Mouse (Mus musculus) gastrocnemius, postnatal 10 days (tissue): ENCODE results near the gene Soat2. TPM values are rescaled to one million over a fixed set of nuclear protein-coding genes. Genes with fewer than 3 reads are reported as not detected.
"Not testable (repeated sequence)": the region's sequence is repeated elsewhere in the genome, so short reads cannot be mapped to it uniquely, and the experiment has no call there.

Source experiments
- DNase-seq: peaks from one replicate; pipeline ENCODE4 v3.0.0; 2021; ENCODE audit warnings: mixed read lengths
- total RNA-seq, 2 experiments: library from RNA; stranded (reverse); gene quantifications; 2 replicates each; pipeline ENCODE4 v1.2.3; 2021

Gene Soat2
- total RNA-seq, 2 experiments from 2014 or later = 0.14 to 0.27 TPM

- DNase-seq = peak; percentile 52
These were observed 3.4 kb upstream of the Soat2 start for GRCm38 (mm10) chr15:102146882-102147281.

GRCm38 (mm10) chr15:102147674-102148402 lies 2.5 kb upstream of the Soat2 start:
- no peak for DNase-seq

DNA sequence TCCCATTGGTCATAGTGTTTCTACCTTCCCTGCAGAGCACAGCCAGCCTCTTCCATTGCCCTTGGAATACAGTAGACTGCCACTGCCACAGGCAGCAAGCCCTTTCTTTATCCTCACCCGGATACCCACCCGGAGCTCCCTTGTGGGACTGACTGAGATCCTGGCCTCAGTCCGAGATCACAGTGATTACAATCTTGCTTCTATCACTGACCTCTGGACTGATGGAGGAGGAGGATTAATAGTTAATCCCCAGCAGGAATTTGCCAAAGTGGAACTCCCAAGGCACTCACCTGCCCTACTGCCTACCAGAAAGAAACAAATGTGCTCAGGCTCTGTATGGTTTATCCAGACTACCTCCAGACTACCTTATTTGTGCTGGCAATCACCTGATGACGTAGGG lies 765 bp upstream of the Soat2 start:
- DNase-seq = no peak

- DNase-seq = no peak
These were observed 2.3 kb downstream of the Soat2 start for GRCm38 (mm10) chr15:102152646-102153045.

DNA sequence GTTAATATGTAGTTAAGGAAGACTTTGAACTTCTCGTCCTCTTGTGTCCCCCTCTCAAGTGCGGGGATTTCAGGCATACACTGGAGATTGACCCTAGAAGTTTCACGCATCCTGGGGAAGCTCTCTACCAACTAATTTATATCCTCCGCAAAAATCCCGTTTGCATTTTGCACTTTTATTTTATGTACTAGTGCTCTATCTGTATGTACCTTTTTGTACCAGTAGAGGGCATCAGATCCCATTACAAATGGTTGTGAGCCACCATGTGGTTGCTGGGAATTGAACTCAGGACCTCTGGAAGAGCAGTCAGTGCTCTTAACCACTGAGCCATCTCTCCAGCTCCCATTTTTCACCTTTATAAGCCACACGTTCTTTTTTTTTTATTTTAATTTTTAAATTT lies 4.7 kb downstream of the Soat2 start:
- DNase-seq = not testable (repeated sequence)

GRCm38 (mm10) chr15:102156836-102157235 lies 6.5 kb downstream of the Soat2 start:
- no peak for DNase-seq

GRCm38 (mm10) chr15:102160415-102161060 lies 10.2 kb downstream of the Soat2 start:
- DNase-seq = no peak

GRCm38 (mm10) chr15:102163900-102164693 lies 13.8 kb downstream of the Soat2 start:
- no peak for DNase-seq

- no peak for DNase-seq
These were observed 15.3 kb downstream of the Soat2 start for GRCm38 (mm10) chr15:102165468-102166100.

GRCm38 (mm10) chr15:102167620-102168021 lies 17.3 kb downstream of the Soat2 start:
- no peak for DNase-seq

DNA sequence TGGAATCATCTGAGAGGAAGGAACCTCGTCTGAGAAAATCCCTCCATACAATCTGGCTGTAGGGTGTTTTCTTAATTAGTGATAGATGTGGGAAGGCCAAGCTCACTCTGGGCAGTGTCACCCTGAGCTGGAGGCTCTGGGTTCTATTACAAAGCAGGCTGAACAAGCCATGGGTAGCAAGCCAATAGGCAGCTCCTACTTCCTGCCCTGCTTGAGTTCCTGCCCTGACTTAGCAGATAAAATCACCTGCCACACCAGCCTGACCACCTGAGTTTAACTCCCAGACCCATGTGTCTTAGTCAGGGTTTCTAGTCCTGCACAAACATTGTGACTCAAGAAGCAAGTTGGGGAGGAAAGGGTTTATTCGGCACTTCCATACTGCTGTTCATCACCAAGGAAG lies 18.7 kb downstream of the Soat2 start:
- no peak for DNase-seq

DNA sequence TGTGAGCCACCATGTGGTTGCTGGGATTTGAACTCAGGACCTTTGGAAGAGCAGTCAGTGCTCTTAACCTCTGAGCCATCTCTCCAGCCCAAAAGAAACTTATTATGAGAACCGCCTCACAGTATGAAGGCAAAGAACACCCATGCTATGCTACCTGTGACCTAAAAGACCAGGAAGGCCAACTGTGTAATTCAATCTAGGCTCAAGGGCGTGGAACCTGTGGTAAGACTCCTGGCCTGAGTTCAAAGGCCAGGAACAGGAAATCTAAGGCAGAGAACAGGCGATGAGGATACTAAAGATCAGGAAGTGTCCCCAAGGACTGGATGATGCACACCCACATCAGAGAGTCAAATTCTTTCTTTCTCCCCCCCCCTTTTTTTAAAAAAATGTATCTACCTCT lies 23.3 kb downstream of the Soat2 start:
- no peak for DNase-seq

DNA sequence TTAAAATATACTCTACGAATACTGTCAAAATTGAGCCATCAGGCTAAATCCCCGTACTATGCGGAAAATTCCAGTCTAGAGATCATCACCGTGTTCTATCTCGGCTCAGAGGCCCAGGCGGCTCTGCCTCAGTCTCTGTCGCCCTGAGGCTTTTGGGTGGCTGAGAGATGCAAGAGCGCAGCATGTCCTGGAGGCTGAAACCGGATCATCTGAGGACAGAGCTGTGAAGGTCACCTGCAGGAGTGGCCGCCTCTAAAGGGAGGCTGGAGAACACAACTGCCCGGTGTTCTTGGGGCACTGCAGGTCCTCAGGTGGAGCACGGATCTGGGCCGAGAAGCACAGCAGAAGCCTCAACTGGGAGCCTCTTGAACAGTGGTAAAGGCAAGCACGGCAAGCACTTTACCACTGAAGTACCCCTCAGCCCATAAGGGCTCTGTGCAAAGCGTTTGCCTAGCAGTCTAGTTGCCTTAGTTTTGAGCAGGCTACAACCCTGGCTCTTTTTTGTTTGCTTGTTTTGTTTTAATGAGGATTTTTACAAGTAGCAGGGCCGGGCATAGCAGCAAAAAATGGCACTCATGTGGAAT lies 25.5 kb downstream of the Soat2 start:
- no peak for DNase-seq

DNA sequence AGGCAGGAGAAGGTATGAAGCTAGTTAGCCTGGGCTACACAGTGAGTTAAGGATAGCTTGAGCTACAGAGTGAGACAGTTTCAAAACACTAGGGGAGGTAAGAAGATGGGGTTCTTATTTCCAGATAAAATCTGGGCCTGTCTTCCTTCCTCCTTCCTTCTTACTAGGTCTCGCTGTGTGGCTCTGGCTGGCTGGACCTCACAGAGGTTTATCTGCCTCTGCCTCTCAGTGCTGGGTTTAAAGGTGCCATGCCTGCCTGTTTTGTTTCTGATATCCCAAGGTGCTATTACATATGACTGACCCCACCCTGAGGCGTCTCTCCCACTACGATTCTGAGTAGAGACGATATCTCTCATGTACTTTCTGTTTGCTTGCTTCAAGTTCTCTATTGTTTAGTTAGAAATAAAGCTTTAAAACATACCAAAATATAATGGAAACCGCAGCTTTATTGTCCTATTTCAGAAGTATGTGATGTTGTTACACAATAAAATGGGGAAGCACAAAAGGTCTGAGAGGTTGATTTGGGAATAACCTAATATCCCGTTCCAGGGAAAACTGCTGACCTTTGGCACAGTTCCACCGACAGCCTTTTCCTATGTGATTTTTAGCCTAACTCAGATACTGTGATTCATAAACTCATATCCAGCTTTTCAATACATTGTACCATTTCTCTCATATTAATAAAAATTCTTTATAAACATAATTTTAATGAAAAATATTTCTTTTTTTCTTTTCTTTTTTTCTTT lies 26.4 kb downstream of the Soat2 start:
- DNase-seq = no peak

DNA sequence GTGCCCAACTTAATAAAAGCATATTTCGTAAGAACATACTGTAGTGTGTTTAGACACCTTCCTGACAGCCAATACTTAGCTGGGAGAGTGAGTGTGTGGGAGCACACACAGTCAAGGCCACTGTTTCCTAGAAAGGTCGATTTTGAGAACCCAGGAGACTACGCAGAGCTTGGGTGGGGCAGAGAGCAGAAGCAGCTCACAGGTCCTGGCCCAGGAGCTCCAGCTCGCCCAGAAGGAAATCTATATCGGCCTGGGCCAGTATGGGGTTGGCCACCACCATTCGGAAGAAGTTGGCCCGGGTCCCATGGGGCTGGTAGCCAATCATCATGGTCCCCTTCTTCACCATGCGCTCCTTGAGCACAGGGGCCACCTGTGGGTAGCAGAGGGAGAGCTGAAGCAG lies 27.1 kb downstream of the Soat2 start:
- DNase-seq = no peak

GRCm38 (mm10) chr15:102178279-102178678 lies 28.0 kb downstream of the Soat2 start:
- DNase-seq = peak; percentile 80

DNA sequence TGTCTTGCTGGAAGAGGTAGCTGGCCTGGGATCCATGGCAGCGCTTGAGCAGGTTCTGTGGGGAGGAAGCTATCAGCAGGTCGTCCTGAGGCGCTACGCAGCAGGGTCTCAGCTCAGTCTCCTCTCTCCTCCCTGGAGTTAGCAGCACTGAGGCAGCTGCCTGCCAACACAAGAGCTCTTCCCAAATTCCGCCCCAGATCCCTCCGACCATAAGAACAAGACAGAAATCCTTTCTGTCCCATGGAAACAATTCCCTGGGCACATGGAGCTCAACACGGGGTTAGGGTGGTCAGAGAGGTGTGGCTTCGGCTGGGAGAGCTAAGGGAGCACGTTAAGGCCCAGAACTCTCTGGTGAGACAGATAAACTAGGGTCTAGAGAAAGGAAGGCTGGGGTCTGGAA lies 28.8 kb downstream of the Soat2 start:
- no peak for DNase-seq

DNA sequence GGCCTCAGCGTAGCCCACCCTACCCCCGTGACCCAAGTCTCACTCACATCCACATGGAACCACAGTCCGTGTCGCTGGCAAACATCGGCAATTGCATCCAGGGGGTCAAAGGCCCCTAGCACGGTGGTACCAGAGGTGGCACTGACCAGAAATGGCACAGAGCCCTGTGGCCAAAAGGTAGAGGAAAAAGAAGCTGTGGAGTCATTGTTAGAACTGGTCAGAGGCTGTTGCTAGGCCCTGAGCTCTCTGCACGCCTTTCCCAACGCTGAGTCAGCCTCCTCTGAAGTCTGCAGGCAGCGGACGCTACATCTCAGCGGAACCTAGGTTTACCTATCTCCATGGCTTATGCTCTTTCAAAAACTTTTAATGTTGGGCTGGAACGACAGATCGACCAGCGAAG lies 29.6 kb downstream of the Soat2 start:
- no peak for DNase-seq

DNA sequence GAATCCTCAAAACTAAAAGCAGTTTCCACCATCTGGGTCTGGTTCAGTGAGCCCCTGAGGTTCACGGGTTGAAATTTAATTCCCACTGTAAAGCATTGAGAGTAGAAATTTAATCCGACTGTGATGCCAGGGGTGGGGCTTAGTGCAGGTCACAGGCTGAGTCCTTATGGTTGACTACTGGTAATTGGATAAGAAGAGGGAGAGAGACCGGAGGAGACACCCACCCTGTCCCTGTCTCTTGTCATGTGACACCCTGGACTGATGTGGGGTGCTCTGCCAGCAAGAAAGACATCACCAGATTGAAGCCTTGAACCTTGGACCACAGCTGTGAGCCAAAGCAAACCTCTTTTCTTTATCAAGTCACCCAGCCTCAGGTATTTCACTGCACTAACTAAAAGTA lies 32.8 kb downstream of the Soat2 start:
- DNase-seq = no peak

DNA sequence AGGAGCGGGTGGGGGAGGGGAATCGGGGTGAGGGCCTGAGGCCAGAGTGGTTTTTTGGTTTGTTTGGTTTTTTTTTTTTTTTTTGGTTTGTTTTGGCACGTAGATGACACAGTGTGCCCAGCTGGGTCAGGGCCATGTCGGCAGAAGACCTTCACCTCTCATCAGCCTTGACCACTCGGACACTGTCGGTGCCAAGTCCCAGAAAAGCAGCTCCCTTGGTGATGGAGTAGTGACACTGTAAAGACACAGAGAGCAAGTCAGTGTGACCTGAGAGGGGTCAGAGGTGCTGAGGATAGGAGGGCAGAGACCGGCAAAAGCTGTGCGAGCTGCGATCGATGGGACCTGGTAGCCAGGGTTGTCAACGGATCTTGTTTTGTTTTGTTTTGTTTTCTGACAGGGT lies 35.9 kb downstream of the Soat2 start:
- no peak for DNase-seq

GRCm38 (mm10) chr15:102188096-102188495 lies 37.8 kb downstream of the Soat2 start:
- DNase-seq = peak; percentile 57

DNA sequence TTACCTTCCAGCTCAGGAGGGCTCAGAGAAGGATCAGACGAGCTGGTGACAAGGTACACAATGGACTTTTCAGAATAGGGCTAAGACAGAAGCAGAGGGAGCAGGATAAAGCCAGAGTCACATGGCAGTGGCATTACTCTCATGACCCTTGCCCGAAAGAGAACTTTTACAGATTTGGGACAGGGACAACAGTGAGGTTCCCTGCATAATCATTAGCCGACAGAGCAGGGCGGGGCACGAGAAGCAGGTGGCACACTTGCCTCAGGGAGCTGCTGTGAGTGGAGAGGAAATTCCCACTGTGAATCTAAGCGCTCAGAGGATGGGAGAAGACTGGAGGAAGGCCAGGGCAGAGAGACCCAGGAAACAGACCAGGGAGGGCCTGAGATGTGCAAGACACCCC lies 38.6 kb downstream of the Soat2 start:
- no peak for DNase-seq
